Mouse (Mus musculus) retina, adult 2 months (tissue): ENCODE results near the gene Meis1.
A peak's percentile ranks its signal among the peaks of the same experiment; 100 is the strongest.

ENCODE experiments used
- DNase-seq: peaks from one replicate; pipeline ENCODE4 v3.0.0-alpha.2; 2012; ENCODE audit warnings: low read depth, low spot score

Gene Meis1

DNA sequence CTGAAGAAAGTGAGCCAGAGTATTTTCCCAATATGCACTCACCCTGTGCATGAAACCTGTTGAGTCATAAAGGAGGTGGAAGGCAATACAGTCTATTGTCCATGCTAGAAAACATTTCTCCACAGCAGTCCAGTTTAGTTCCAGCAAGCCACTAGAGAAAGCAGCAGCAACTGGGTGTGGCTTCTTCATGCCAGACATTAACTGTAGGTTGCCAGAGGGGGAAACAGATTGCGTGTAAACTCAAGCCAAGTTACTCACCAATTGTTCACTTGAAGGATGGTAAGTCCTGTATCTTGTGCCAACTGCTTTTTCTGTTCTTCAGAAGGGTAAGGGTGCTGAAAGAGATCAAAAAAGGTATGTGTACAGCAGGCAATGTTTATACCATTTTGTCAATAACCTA is 113.4 kb downstream of the Meis1 start:
- no peak for DNase-seq

DNA sequence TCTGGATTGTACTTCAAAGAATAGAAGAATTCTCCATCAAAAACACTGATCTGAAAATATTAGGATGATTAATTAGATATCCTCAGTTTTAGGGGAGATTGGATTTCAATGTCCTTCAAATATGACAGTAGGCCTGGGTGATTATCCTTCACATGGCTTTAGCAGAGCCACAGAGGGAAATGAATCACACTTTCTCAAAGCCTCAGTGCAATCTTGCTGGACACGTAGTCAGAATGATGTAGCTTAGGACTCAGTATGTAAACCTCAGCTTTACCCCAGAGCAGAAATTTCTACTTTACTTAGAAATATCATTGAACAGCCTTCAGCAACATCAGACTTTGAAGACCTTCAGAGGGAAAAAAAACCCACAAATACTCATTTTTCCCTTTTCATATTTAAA is 113.9 kb downstream of the Meis1 start:
- no peak for DNase-seq

DNA sequence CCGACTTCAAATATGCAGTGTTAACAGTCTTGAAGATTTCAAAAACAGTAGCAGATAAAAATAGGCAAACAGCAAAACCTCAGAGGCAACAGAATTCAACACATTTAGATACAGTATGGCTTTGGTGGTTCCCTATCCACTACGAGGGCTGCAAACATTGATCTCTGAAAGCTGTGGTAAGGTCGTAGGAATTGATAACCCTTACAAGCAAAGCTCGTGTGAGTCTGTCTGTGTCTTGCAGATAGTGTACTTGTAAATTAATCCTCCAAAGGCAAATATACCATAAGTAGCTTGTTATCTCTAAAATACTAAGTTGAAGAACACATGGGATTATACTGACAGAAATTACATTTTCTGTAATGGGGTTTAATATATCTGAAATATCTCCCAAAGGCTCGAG is 114.5 kb downstream of the Meis1 start:
- no peak for DNase-seq

DNA sequence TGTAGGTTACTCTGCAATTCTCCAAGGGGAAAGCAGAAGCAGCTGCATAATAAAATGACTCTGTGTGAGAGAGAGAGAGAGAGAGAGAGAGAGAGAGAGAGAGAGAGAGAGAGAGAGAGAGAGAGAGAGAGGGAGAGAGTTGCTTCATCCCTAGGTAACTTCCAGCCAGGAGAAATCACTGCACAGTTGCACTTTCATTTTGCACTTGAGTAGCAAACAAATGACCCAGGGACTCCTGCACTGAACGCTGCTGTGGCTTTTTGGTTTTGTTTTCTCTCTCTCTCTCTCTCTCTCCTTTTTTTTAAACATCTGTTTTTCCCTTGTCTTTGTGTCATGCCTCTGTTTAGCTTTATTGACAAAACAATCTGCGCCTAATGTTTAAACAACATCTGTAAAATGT is 118.3 kb downstream of the Meis1 start:
- DNase-seq = no peak

GRCm38 (mm10) chr11:18898862-18899261 is 119.9 kb downstream of the Meis1 start:
- no peak for DNase-seq

GRCm38 (mm10) chr11:18897921-18898646 is 120.7 kb downstream of the Meis1 start:
- DNase-seq = no peak

DNA sequence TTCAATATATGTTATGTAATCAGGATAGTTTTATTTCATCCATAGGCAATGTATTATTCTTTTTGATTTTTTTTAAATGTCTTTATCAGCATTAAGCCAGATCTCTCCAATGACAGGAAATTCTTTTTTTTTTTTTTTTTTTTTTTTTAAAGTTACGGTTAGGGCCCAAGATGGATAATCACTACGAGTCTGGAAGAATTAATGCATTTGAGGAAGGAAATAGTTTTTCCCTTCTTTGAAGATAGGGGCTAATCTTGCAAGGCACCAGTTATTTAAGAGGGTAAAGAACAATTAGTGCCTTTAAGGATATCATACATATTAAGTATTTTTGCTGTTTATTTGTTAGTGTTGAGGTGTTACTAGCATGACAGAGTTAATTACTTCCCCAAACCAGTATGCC is 121.5 kb downstream of the Meis1 start:
- DNase-seq = no peak

- no peak for DNase-seq
These were observed 126.3 kb downstream of the Meis1 start for GRCm38 (mm10) chr11:18892470-18892869.

DNA sequence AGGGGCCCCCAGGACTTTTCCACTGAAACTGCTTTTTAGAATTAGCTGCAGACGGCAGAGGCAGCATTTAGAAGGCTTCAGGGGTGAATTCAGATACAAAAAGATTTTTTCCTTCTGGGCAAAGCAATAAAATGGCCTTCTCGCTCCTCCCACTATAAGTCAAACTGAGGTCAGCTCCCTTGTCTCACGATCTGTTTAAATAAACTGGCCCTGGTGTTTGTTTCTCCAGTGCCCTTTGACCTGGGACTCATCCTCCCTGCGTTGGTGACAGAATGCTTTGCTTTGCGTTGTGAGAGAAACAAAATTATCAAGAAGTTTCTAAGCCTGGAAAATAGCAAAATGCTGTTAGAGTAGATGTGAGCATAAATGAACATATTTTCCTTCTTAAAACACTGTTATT is 129.6 kb downstream of the Meis1 start:
- no peak for DNase-seq

- no peak for DNase-seq
These were observed 130.1 kb downstream of the Meis1 start for GRCm38 (mm10) chr11:18888651-18889050.

DNA sequence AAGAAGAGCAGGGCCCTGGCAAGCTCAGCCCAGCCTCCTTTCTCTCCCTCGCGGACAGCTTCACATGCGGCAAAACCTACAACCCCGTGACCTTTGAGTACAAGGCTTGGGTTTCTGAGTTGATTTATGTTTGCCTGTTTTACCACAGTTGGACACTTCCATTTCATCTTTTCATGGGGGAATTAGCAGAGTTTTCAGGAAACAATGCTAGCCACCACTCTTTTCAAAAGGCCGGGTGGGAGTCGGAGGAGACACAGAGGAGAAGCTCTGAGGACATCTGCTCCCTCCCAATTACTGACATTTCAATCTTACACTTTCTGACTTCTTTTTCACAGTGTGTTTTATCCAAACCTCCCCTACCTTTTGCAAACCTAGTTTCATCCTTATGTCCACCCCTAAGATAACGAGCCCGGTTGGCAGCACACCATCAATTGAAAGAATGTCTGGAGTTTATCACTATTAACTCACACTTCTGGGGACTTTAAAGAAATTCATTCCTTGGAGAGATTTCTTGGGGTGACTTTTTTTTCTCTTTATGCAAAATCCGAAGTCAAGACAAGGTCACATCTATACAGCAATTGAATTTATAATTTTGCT is 133.0 kb downstream of the Meis1 start:
- DNase-seq = no peak

- DNase-seq = no peak
These were observed 133.6 kb downstream of the Meis1 start for GRCm38 (mm10) chr11:18885036-18885728.

DNA sequence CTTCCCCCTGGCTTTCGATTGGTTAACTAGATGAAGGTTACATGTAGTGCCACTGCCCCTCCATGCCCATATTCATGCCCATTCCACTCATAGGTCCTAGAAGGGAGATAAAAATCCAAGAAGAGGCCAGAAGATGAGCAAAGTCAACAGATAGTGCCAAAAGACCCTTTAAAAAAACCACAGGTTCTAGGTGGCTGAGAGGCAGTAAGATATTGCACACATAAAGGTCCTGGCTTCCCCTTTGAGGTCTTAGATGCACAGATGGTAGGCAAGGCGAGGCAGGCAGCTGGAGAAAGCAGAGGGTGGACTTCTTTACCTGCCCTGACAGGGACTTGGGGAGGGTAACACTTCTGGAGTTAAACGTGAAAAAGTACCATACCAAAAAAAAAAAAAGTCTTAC is 134.8 kb downstream of the Meis1 start:
- DNase-seq = no peak

DNA sequence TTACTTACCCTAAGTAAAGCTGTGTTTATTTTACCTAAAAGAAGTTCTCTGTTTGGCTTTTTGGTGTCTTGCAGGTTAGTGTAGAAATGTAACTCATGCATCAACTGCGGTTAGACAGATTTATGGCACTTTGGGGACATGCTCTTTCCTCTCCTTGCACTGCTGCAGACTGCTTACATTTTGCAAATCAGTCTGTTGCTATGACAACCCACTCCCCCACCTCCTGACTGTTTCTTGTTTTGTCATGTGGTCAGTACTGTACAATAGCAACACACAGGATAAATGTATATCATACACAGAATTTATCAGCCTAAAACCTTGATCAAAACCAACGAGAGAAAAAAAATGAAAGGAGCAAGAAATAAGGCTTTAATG is 135.3 kb downstream of the Meis1 start:
- no peak for DNase-seq

- no peak for DNase-seq
These were observed 135.9 kb downstream of the Meis1 start for GRCm38 (mm10) chr11:18882747-18883506.

- DNase-seq = no peak
These were observed 136.5 kb downstream of the Meis1 start for GRCm38 (mm10) chr11:18882315-18882714.

GRCm38 (mm10) chr11:18880806-18881205 is 138.0 kb downstream of the Meis1 start:
- no peak for DNase-seq

- no peak for DNase-seq
These were observed 139.3 kb downstream of the Meis1 start for GRCm38 (mm10) chr11:18879456-18879818.

DNA sequence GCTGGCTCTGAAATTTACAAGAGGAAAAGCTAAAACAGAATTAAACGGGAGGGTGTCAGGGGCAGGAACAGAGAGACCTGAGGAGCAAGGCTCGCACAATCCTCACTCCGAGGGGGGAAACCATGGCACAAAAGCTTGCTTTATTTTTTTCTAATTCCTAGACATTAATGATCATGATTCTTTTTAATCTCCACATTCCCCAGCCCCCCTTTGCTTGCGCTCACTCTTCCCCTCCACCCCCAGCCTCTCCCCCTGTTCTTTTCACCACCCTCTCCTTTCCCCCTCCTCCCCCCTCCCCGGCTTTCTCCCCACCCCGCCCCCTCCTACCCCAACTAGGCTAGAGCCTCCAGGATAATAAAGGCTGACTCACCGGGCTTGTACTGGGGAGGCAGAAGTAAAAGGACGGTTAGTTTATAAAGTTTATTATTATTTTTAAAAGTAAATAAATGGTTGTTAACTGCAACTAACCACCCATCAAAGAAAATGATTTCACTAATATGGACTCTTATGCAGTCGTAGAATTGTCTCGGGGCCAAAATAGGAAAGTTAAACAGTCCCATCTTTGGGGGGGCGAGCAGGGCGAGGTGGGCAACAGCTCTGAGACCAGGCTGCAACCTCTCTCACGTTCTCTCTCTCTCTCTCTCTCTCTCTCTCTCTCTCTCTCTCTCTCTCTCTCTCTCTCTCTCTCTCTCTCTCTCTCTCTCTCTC is 139.9 kb downstream of the Meis1 start:
- DNase-seq = no peak

DNA sequence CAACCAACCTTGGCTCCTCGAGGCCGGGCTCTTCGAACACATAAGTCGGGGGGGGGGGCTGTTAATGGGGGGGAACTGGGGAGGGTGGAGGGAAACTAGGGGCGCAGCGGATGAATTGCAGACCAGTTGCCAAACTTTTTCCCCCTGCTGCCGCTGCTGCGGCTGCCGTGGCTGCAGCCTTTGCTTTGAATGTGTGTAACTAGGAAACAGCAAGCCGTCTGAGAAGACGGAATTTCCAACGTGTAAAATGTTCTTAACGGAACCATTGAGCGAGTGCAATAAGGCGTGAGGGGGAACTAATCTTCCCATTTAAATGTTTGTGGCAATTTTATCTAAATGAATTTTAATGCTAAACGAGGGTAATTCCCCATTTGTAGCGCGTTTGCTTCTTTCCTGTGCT is 140.8 kb downstream of the Meis1 start:
- no peak for DNase-seq

GRCm38 (mm10) chr11:18877626-18878011 is 141.2 kb downstream of the Meis1 start:
- peak; percentile 62 for DNase-seq
